ENCODE assay signal across 8 mouse cellular contexts in the genomic region with DNA sequence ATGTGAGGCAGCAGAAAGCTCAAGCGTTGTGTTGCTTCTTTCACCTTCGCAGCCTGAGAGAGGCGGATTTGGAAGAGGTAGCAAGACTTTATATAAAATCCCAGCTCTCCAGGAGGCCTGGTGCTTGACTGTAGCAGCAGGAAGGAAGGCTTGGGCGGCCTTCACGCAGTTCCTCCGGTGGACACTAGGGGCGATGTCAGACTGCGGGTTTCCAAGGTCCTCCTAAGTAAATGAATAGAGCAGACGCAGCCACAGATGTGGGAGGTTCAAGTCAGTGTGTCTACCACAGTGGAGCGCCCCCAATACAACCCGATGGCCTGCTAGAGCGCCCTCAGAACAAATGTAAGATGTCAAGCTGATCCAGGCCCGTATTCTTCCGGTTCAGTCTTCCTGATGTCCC.
DNase-seq lines count a peak whose midpoint lies in the region; ATAC-seq and TF ChIP-seq lines count a peak whose summit lies in the region.

No protein-coding gene starts in this region.

- no peak; the same call in 1 of the 2 replicates for ATAC-seq in kidney, embryonic 14.5 days (ENCODE audit: low FRiP score, low TSS enrichment)
- ATAC-seq in cerebellum, adult (ENCODE audit: insufficient number of reproducible peaks, low FRiP score, low TSS enrichment) = 0 out of 2 replicates have a peak, but pooled peaks have one; percentile 46
- ATAC-seq in frontal cortex, adult (ENCODE audit: low TSS enrichment) = peak; percentile 57

- intact Hi-C loops in left cerebral cortex, postnatal 36 days (cut with DNase I) = loop anchor here (10.0 kb wide), 2 partner anchors 275 to 795 kb away; no protein-coding TSS in a partner anchor

- no peak for TF ChIP-seq POLR2A in testis, adult 2 months (IDR thresholded peaks at IDR 0.05; ENCODE audit: control insufficient read depth, low read depth, low read length)

- H3K9me3 ChIP-seq in kidney, embryonic 14.5 days (ENCODE audit: control insufficient read depth, low read length) = no peaks in the 10 kb centered on the region

- no peak overlapping the region for H3K4me2 ChIP-seq in kidney, embryonic 14.5 days (replicated peaks; ENCODE audit: low read depth, low read length)

- H3K27ac ChIP-seq in kidney, embryonic 14.5 days (ENCODE audit: low read depth, low read length) = no peak overlapping the region
- H3K27ac ChIP-seq in testis, adult 2 months (ENCODE audit: control insufficient read depth, insufficient read depth, low read depth, low read length) = no peak overlapping the region

- peak; percentile 76 for DNase-seq in kidney, adult 18-20 months
- DNase-seq in induced T-regulatory cell, adult 2 months (ENCODE audit: low read depth) = peak; percentile 65
- peak; percentile 82 to 84 for DNase-seq in left cerebral cortex, postnatal 36 days (ENCODE audit: low spot score in 2 of 2)
- DNase-seq in natural killer cell, adult 2 months (ENCODE audit: low spot score in 2 of 2) = peak; percentile 8 to 44

- H3K4me1 ChIP-seq in kidney, embryonic 14.5 days (ENCODE audit: control insufficient read depth, insufficient read depth, low read length) = peaks cover 6% of the 10 kb centered on the region
- H3K4me1 ChIP-seq in testis, adult 2 months (ENCODE audit: control insufficient read depth, insufficient read depth, low read length) = peaks cover 2% of the 10 kb centered on the region; the same call in 1 of the 2 replicates

- WGBS in kidney, embryonic 14.5 days = 25% methylated on average over 14 of the region's 14 CpGs

- no peak overlapping the region for H3K9ac ChIP-seq in kidney, embryonic 14.5 days (ENCODE audit: low read depth, low read length)

- no peaks in the 10 kb centered on the region for H3K36me3 ChIP-seq in kidney, embryonic 14.5 days (ENCODE audit: control insufficient read depth, insufficient read depth, low read length)
- no peaks in the 10 kb centered on the region for H3K36me3 ChIP-seq in testis, adult 2 months (ENCODE audit: control insufficient read depth, insufficient read depth, low read length)

- peak; percentile 84; the same call in 1 of the 2 replicates for TF ChIP-seq CTCF in testis, adult 2 months (IDR thresholded peaks at IDR 0.05; ENCODE audit: control insufficient read depth, insufficient read depth, insufficient replicate concordance, low read depth, low read length)

- no peak overlapping the region for H3K4me3 ChIP-seq in kidney, embryonic 14.5 days (ENCODE audit: low read length)
- no peak overlapping the region for H3K4me3 ChIP-seq in testis, adult 2 months (ENCODE audit: control insufficient read depth, low read depth, low read length)

- no peaks in the 10 kb centered on the region for H3K27me3 ChIP-seq in kidney, embryonic 14.5 days (ENCODE audit: control insufficient read depth, insufficient read depth, low read length)
- no peaks in the 10 kb centered on the region for H3K27me3 ChIP-seq in testis, adult 2 months (ENCODE audit: control insufficient read depth, insufficient read depth, low read length)

Comparison
In these comparisons a context has a peak if more than half of its experiments do, and no peak if none do; other contexts are left out.
1. DNase-seq: peak in every context shown above with its lines; median percentile 83 in left cerebral cortex, postnatal 36 days; 76 in kidney, adult 18-20 months; 65 in induced T-regulatory cell, adult 2 months; 26 in natural killer cell, adult 2 months.